Mouse (Mus musculus): ENCODE data around the gene Entpd8. TPM values are rescaled to one million over a fixed set of nuclear protein-coding genes. Genes with fewer than 3 reads are reported as not detected.

Gene Entpd8
- polyA plus RNA-seq, 1 experiment from 2014 or later, result not detected

GRCm38 (mm10) chr2:25099703-25100102, 19.6 kb downstream of the Entpd8 start:
- no peak for DNase-seq (ENCODE audit: low spot score)
- H3K9ac ChIP-seq (ENCODE audit: low read length), result no peak overlapping the region
- H3K27ac ChIP-seq (ENCODE audit: low read depth, low read length), result no peak overlapping the region
- H3K36me3 ChIP-seq (ENCODE audit: control insufficient read depth, insufficient read depth, low read length), result no peaks in the 10 kb centered on the region
- WGBS, result 76% methylated on average over 3 of the region's 3 CpGs
- no peaks in the 10 kb centered on the region for H3K9me3 ChIP-seq (ENCODE audit: control insufficient read depth, low read length)
- H3K27me3 ChIP-seq (ENCODE audit: control insufficient read depth, insufficient read depth, low read length), result no peaks in the 10 kb centered on the region
- ATAC-seq (replicated peaks; ENCODE audit: low FRiP score), result no peak
- H3K4me3 ChIP-seq (ENCODE audit: low read depth, low read length), result no peak overlapping the region
- peaks cover 8% of the 10 kb centered on the region; the same call in 1 of the 2 replicates for H3K4me1 ChIP-seq (replicated peaks; ENCODE audit: control insufficient read depth, insufficient read depth, low read length)
- H3K4me2 ChIP-seq (ENCODE audit: low read depth, low read length, severe bottlenecking), result no peak overlapping the region

GRCm38 (mm10) chr2:25104122-25104521, 24.0 kb downstream of the Entpd8 start:
- no peak overlapping the region for H3K4me3 ChIP-seq (ENCODE audit: low read depth, low read length)
- no peak for DNase-seq (ENCODE audit: low spot score)
- no peak overlapping the region for H3K4me2 ChIP-seq (ENCODE audit: low read depth, low read length, severe bottlenecking)
- no peak for ATAC-seq (replicated peaks; ENCODE audit: low FRiP score)
- H3K27ac ChIP-seq (ENCODE audit: low read depth, low read length), result no peak overlapping the region
- whole genome bisulfite sequencing, result 88% methylated on average over 2 of the region's 2 CpGs
- H3K36me3 ChIP-seq (ENCODE audit: control insufficient read depth, insufficient read depth, low read length), result no peaks in the 10 kb centered on the region
- H3K27me3 ChIP-seq (ENCODE audit: control insufficient read depth, insufficient read depth, low read length), result no peaks in the 10 kb centered on the region
- peaks cover 8% of the 10 kb centered on the region; the same call in 1 of the 2 replicates for H3K4me1 ChIP-seq (replicated peaks; ENCODE audit: control insufficient read depth, insufficient read depth, low read length)
- H3K9me3 ChIP-seq (ENCODE audit: control insufficient read depth, low read length), result no peaks in the 10 kb centered on the region
- no peak overlapping the region for H3K9ac ChIP-seq (ENCODE audit: low read length)

- Histone ChIP-seq H3K4me2 (ENCODE audit: low read depth, low read length, severe bottlenecking) (no peak overlapping the region), H3K4me3 (ENCODE audit: low read depth, low read length) (no peak overlapping the region)
- ATAC-seq (replicated peaks; ENCODE audit: low FRiP score), result no peak
Measured at GRCm38 (mm10) chr2:25106045-25106444, 25.9 kb downstream of the Entpd8 start.

GRCm38 (mm10) chr2:25109487-25109886, 29.4 kb downstream of the Entpd8 start:
- no peak for DNase-seq (ENCODE audit: low spot score)
- no peaks in the 10 kb centered on the region for H3K36me3 ChIP-seq (ENCODE audit: control insufficient read depth, insufficient read depth, low read length)
- no peak overlapping the region for H3K4me3 ChIP-seq (ENCODE audit: low read depth, low read length)
- no peaks in the 10 kb centered on the region for H3K9me3 ChIP-seq (ENCODE audit: control insufficient read depth, low read length)
- no peak overlapping the region for H3K9ac ChIP-seq (ENCODE audit: low read length)
- H3K27ac ChIP-seq (ENCODE audit: low read depth, low read length), result no peak overlapping the region
- H3K4me2 ChIP-seq (ENCODE audit: low read depth, low read length, severe bottlenecking), result no peak overlapping the region
- no peaks in the 10 kb centered on the region for H3K4me1 ChIP-seq (replicated peaks; ENCODE audit: control insufficient read depth, insufficient read depth, low read length)
- no peaks in the 10 kb centered on the region for H3K27me3 ChIP-seq (ENCODE audit: control insufficient read depth, insufficient read depth, low read length)
- no peak for ATAC-seq (replicated peaks; ENCODE audit: low FRiP score)

More at GRCm38 (mm10) chr2:25106045-25106444, 25.9 kb downstream of the Entpd8 start:
- Histone ChIP-seq H3K9me3 (ENCODE audit: control insufficient read depth, low read length) (no peaks in the 10 kb centered on the region), H3K27ac (ENCODE audit: low read depth, low read length) (no peak overlapping the region), H3K9ac (ENCODE audit: low read length) (no peak overlapping the region), H3K27me3 (ENCODE audit: control insufficient read depth, insufficient read depth, low read length) (no peaks in the 10 kb centered on the region), H3K36me3 (ENCODE audit: control insufficient read depth, insufficient read depth, low read length) (no peaks in the 10 kb centered on the region), H3K4me1 (replicated peaks; ENCODE audit: control insufficient read depth, insufficient read depth, low read length) (no peaks in the 10 kb centered on the region)
- WGBS, result 77% methylated on average over 3 of the region's 3 CpGs
- DNase-seq (ENCODE audit: low spot score), result no peak

- Histone ChIP-seq H3K9ac (ENCODE audit: low read length) (no peak overlapping the region; the same call in 1 of the 2 replicates), H3K4me1 (replicated peaks; ENCODE audit: control insufficient read depth, insufficient read depth, low read length) (no peaks in the 10 kb centered on the region), H3K36me3 (ENCODE audit: control insufficient read depth, insufficient read depth, low read length) (no peaks in the 10 kb centered on the region), H3K27me3 (ENCODE audit: control insufficient read depth, insufficient read depth, low read length) (no peaks in the 10 kb centered on the region), H3K4me2 (ENCODE audit: low read depth, low read length, severe bottlenecking) (no peak overlapping the region), H3K27ac (ENCODE audit: low read depth, low read length) (no peak overlapping the region), H3K4me3 (ENCODE audit: low read depth, low read length) (no peak overlapping the region), H3K9me3 (ENCODE audit: control insufficient read depth, low read length) (no peaks in the 10 kb centered on the region)
- DNase-seq (ENCODE audit: low spot score) (peak; percentile 44), ATAC-seq (replicated peaks; ENCODE audit: low FRiP score) (no peak)
Measured at GRCm38 (mm10) chr2:25110505-25111183, 30.5 kb downstream of the Entpd8 start.

- 72% methylated on average over 9 of the region's 9 CpGs for WGBS
- DNase-seq (ENCODE audit: low spot score) (peak; percentile 50), ATAC-seq (replicated peaks; ENCODE audit: low FRiP score) (no peak)
- no peaks in the 10 kb centered on the region for H3K27me3 ChIP-seq (ENCODE audit: control insufficient read depth, insufficient read depth, low read length)
- H3K4me2 ChIP-seq (ENCODE audit: low read depth, low read length, severe bottlenecking), result no peak overlapping the region
- no peak overlapping the region for H3K9ac ChIP-seq (ENCODE audit: low read length)
- no peaks in the 10 kb centered on the region for H3K9me3 ChIP-seq (ENCODE audit: control insufficient read depth, low read length)
- no peak overlapping the region for H3K4me3 ChIP-seq (ENCODE audit: low read depth, low read length)
- H3K27ac ChIP-seq (ENCODE audit: low read depth, low read length), result no peak overlapping the region
- no peaks in the 10 kb centered on the region for H3K4me1 ChIP-seq (replicated peaks; ENCODE audit: control insufficient read depth, insufficient read depth, low read length)
- H3K36me3 ChIP-seq (ENCODE audit: control insufficient read depth, insufficient read depth, low read length), result no peaks in the 10 kb centered on the region
Measured at GRCm38 (mm10) chr2:25111184-25111791, 31.2 kb downstream of the Entpd8 start.

GRCm38 (mm10) chr2:25114308-25114707, 34.2 kb downstream of the Entpd8 start:
- ATAC-seq (replicated peaks; ENCODE audit: low FRiP score) (no peak), DNase-seq (ENCODE audit: low spot score) (no peak)
- H3K4me2 ChIP-seq (ENCODE audit: low read depth, low read length, severe bottlenecking), result no peak overlapping the region
- H3K4me1 ChIP-seq (replicated peaks; ENCODE audit: control insufficient read depth, insufficient read depth, low read length), result no peaks in the 10 kb centered on the region
- no peak overlapping the region for H3K9ac ChIP-seq (ENCODE audit: low read length)
- WGBS, result 85% methylated on average over 2 of the region's 2 CpGs
- no peak overlapping the region for H3K27ac ChIP-seq (ENCODE audit: low read depth, low read length)
- no peak overlapping the region for H3K4me3 ChIP-seq (ENCODE audit: low read depth, low read length)
- no peaks in the 10 kb centered on the region for H3K9me3 ChIP-seq (ENCODE audit: control insufficient read depth, low read length)
- no peaks in the 10 kb centered on the region for H3K36me3 ChIP-seq (ENCODE audit: control insufficient read depth, insufficient read depth, low read length)
- H3K27me3 ChIP-seq (ENCODE audit: control insufficient read depth, insufficient read depth, low read length), result no peaks in the 10 kb centered on the region

GRCm38 (mm10) chr2:25115442-25115841, 35.3 kb downstream of the Entpd8 start:
- H3K36me3 ChIP-seq (ENCODE audit: control insufficient read depth, insufficient read depth, low read length), result no peaks in the 10 kb centered on the region
- H3K4me1 ChIP-seq (replicated peaks; ENCODE audit: control insufficient read depth, insufficient read depth, low read length), result no peaks in the 10 kb centered on the region
- H3K4me3 ChIP-seq (ENCODE audit: low read depth, low read length), result no peak overlapping the region
- DNase-seq (ENCODE audit: low spot score) (no peak), ATAC-seq (replicated peaks; ENCODE audit: low FRiP score) (no peak)
- 57% methylated on average over 2 of the region's 2 CpGs for WGBS
- H3K9me3 ChIP-seq (ENCODE audit: control insufficient read depth, low read length), result no peaks in the 10 kb centered on the region
- H3K27me3 ChIP-seq (ENCODE audit: control insufficient read depth, insufficient read depth, low read length), result no peaks in the 10 kb centered on the region
- H3K9ac ChIP-seq (ENCODE audit: low read length), result no peak overlapping the region
- no peak overlapping the region for H3K27ac ChIP-seq (ENCODE audit: low read depth, low read length)
- no peak overlapping the region for H3K4me2 ChIP-seq (ENCODE audit: low read depth, low read length, severe bottlenecking)

GRCm38 (mm10) chr2:25120963-25121362, 40.9 kb downstream of the Entpd8 start:
- no peak for DNase-seq (ENCODE audit: low spot score)
- H3K27me3 ChIP-seq (ENCODE audit: control insufficient read depth, insufficient read depth, low read length), result no peaks in the 10 kb centered on the region
- H3K4me2 ChIP-seq (ENCODE audit: low read depth, low read length, severe bottlenecking), result no peak overlapping the region
- H3K36me3 ChIP-seq (ENCODE audit: control insufficient read depth, insufficient read depth, low read length), result no peaks in the 10 kb centered on the region
- no peak for ATAC-seq (replicated peaks; ENCODE audit: low FRiP score)
- peaks cover 14% of the 10 kb centered on the region for H3K4me1 ChIP-seq (replicated peaks; ENCODE audit: control insufficient read depth, insufficient read depth, low read length)
- no peak overlapping the region for H3K4me3 ChIP-seq (ENCODE audit: low read depth, low read length)
- no peaks in the 10 kb centered on the region for H3K9me3 ChIP-seq (ENCODE audit: control insufficient read depth, low read length)
- WGBS, result 82% methylated on average over 7 of the region's 7 CpGs
- no peak overlapping the region for H3K27ac ChIP-seq (ENCODE audit: low read depth, low read length)
- H3K9ac ChIP-seq (ENCODE audit: low read length), result no peak overlapping the region

Data from forebrain, embryonic 11.5 days (tissue).